Comparison of ENCODE assay signal across 12 mouse cellular contexts in the genomic region with DNA sequence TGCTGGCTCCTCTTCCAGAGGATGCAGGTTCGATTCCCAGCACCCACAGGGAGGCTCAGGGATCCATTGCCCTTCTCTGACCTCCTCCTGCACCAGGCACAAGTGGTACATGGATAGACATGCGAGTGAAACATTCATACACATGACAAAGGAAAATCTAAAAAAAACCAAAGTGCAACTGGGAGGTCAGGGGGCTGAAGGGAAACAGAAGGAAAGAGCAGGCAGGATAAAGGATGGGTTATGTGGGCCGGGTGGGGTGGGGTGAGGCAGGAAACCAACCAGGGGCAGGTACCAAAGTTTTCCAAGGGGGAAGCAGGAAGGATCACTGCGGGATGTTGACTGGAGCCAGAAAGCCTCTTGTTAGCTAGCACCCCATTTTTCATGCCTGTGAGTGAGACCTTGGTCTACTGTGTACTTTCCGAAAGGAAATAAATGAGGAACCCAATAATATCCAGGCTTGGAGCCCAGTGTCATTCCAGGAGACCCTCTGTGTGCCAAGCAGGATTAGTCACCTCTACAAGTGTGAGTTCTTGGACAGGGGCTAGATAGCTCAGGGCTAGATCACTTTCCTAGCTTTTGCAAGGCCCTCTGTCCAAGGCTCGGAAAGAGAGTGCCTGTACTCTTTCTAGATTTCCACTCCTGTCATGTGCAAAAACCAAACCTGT. TPM values are rescaled to one million over a fixed set of nuclear protein-coding genes. Genes with fewer than 3 reads are reported as not detected.
DNase-seq lines count a peak whose midpoint lies in the region; ATAC-seq and TF ChIP-seq lines count a peak whose summit lies in the region.
"Had no signal": no experiment of that assay in that cellular context is flagged by ENCODE, and none has a peak within 500 bp of the region (broad histone marks: within the 10 kb centered on the region; RNA-seq: fewer than 3 reads in every experiment).

No protein-coding gene starts in this region.

- ATAC-seq in intestine, embryonic 14.5 days (replicated peaks; ENCODE audit: low FRiP score, low TSS enrichment, low read depth): no peak
- ATAC-seq in intestine, postnatal 0 days: no peak
- no peak for ATAC-seq in intestine, embryonic 16.5 days
- ATAC-seq in midbrain, embryonic 15.5 days (replicated peaks): no peak
- ATAC-seq in megakaryocyte-erythroid progenitor cell, adult 5-6 weeks (replicated peaks; ENCODE audit: low FRiP score, low TSS enrichment, poor library complexity, severe bottlenecking): no peak

- TF ChIP-seq CTCF in intestine, postnatal 0 days (IDR thresholded peaks at IDR 0.05; ENCODE audit: low read depth): no peak

- no peaks in the 10 kb centered on the region for H3K27me3 ChIP-seq in intestine, embryonic 14.5 days (replicated peaks; ENCODE audit: control insufficient read depth, insufficient read depth, low read length)
- no peaks in the 10 kb centered on the region for H3K27me3 ChIP-seq in intestine, postnatal 0 days (replicated peaks; ENCODE audit: control insufficient read depth, insufficient read depth, low read length)
- H3K27me3 ChIP-seq in intestine, embryonic 16.5 days (replicated peaks; ENCODE audit: control insufficient read depth, insufficient read depth, low read length): no peaks in the 10 kb centered on the region
- H3K27me3 ChIP-seq in midbrain, embryonic 15.5 days (replicated peaks): no peaks in the 10 kb centered on the region
- H3K27me3 ChIP-seq: embryonic facial prominence, embryonic 15.5 days had no signal

- H3K9ac ChIP-seq in intestine, embryonic 14.5 days (ENCODE audit: low read length): no peak overlapping the region
- no peak overlapping the region for H3K9ac ChIP-seq in intestine, postnatal 0 days (ENCODE audit: low read depth, low read length)
- no peak overlapping the region for H3K9ac ChIP-seq in intestine, embryonic 16.5 days (ENCODE audit: low read depth, low read length)
- no peak overlapping the region for H3K9ac ChIP-seq in midbrain, embryonic 15.5 days
- H3K9ac ChIP-seq: embryonic facial prominence, embryonic 15.5 days had no signal

- peaks cover 21% of the 10 kb centered on the region for H3K4me1 ChIP-seq in intestine, embryonic 14.5 days (replicated peaks; ENCODE audit: control insufficient read depth, insufficient read depth, low read length)
- H3K4me1 ChIP-seq in intestine, postnatal 0 days (replicated peaks; ENCODE audit: control insufficient read depth, insufficient read depth, low read length): no peaks in the 10 kb centered on the region
- H3K4me1 ChIP-seq in intestine, embryonic 16.5 days (ENCODE audit: control insufficient read depth, insufficient read depth, low read length): peaks cover 36% of the 10 kb centered on the region
- 0 out of 2 replicates have a peak, but pooled peaks cover 6% of the 10 kb centered on the region for H3K4me1 ChIP-seq in midbrain, embryonic 15.5 days

- intact Hi-C loops in left cerebral cortex, postnatal 36 days (cut with DNase I): no loop called here

- H3K4me3 ChIP-seq in intestine, embryonic 14.5 days (ENCODE audit: low read depth, low read length): no peak overlapping the region
- no peak overlapping the region for H3K4me3 ChIP-seq in intestine, postnatal 0 days (ENCODE audit: low read depth, low read length)
- H3K4me3 ChIP-seq in intestine, embryonic 16.5 days (ENCODE audit: low read length): no peak overlapping the region
- H3K4me3 ChIP-seq in midbrain, embryonic 15.5 days: no peak overlapping the region
- H3K4me3 ChIP-seq: embryonic facial prominence, embryonic 15.5 days had no signal

- WGBS in intestine, embryonic 14.5 days: 38% methylated on average over 6 of the region's 6 CpGs
- 50% methylated on average over 6 of the region's 6 CpGs for WGBS in intestine, postnatal 0 days
- WGBS in intestine, embryonic 16.5 days: 48% methylated on average over 6 of the region's 6 CpGs
- 55% methylated on average over 6 of the region's 6 CpGs for WGBS in midbrain, embryonic 15.5 days

- no peak for DNase-seq in intestine, embryonic 14.5 days (ENCODE audit: low spot score)
- peak; percentile 27 for DNase-seq in fibroblast of lung, adult 2 months (ENCODE audit: low read depth)
- no peak for DNase-seq in left cerebral cortex, postnatal 36 days (ENCODE audit: low spot score in 2 of 2)
- DNase-seq in ovary, postnatal 14 days (ENCODE audit: low spot score): no peak

- no peaks in the 10 kb centered on the region for H3K36me3 ChIP-seq in intestine, embryonic 14.5 days (ENCODE audit: control insufficient read depth, insufficient read depth, low read length)
- H3K36me3 ChIP-seq in intestine, postnatal 0 days (ENCODE audit: control insufficient read depth, insufficient read depth): no peaks in the 10 kb centered on the region
- no peaks in the 10 kb centered on the region for H3K36me3 ChIP-seq in intestine, embryonic 16.5 days (ENCODE audit: control insufficient read depth, insufficient read depth, low read length)
- H3K36me3 ChIP-seq in midbrain, embryonic 15.5 days (replicated peaks): no peaks in the 10 kb centered on the region
- H3K36me3 ChIP-seq: embryonic facial prominence, embryonic 15.5 days; G1E had no signal

- no peaks in the 10 kb centered on the region for H3K9me3 ChIP-seq in intestine, embryonic 14.5 days (ENCODE audit: control insufficient read depth, low read length)
- H3K9me3 ChIP-seq in intestine, postnatal 0 days (ENCODE audit: control insufficient read depth): no peaks in the 10 kb centered on the region
- no peaks in the 10 kb centered on the region for H3K9me3 ChIP-seq in intestine, embryonic 16.5 days (ENCODE audit: control insufficient read depth, low read length)
- H3K9me3 ChIP-seq in midbrain, embryonic 15.5 days: no peaks in the 10 kb centered on the region
- H3K9me3 ChIP-seq: embryonic facial prominence, embryonic 15.5 days; G1E had no signal

- peak overlapping the region; percentile 59 for H3K27ac ChIP-seq in intestine, embryonic 14.5 days (ENCODE audit: low read depth)
- H3K27ac ChIP-seq in intestine, postnatal 0 days (ENCODE audit: low read depth, low read length): no peak overlapping the region; the same call in 1 of the 2 replicates
- peak overlapping the region; percentile 52 for H3K27ac ChIP-seq in intestine, embryonic 16.5 days (ENCODE audit: low read length)
- H3K27ac ChIP-seq in midbrain, embryonic 15.5 days: 0 out of 2 replicates have a peak overlapping the region, but pooled peaks have one; percentile 53
- H3K27ac ChIP-seq: embryonic facial prominence, embryonic 15.5 days had no signal

- no peak overlapping the region for H3K4me2 ChIP-seq in intestine, embryonic 14.5 days (ENCODE audit: low read length)
- H3K4me2 ChIP-seq in intestine, postnatal 0 days (replicated peaks; ENCODE audit: low read depth): no peak overlapping the region
- H3K4me2 ChIP-seq in intestine, embryonic 16.5 days (ENCODE audit: low read depth, low read length): no peak overlapping the region
- H3K4me2 ChIP-seq in midbrain, embryonic 15.5 days: no peak overlapping the region

RNA-seq across cellular contexts. Expression of a gene that starts 11.0 kb away (rescaled TPM):
- polyA plus RNA-seq in intestine, embryonic 14.5 days (2014; fragmentation: Nextera tagmentation; extraction: Ambion mirVana): 3.6 and 5.0 TPM in 2 replicates
- 11.0 and 11.1 TPM in 2 replicates for polyA plus RNA-seq in intestine, postnatal 0 days (2015; fragmentation: Nextera tagmentation; extraction: Ambion mirVana)
- polyA plus RNA-seq in intestine, embryonic 16.5 days (2015; fragmentation: Nextera tagmentation; extraction: Ambion mirVana): 12.7 and 13.0 TPM in 2 replicates
- not detected in 2 replicates for polyA plus RNA-seq in midbrain, embryonic 15.5 days (2015; fragmentation: Nextera tagmentation; extraction: Ambion mirVana)
- total RNA-seq in left cerebral cortex, postnatal 36 days (2021): not detected
- not detected in 2 replicates for total RNA-seq in megakaryocyte-erythroid progenitor cell, adult 5-6 weeks (2014; fragmentation: Nextera tagmentation)
- not detected in 2 replicates for total RNA-seq in megakaryocyte-erythroid progenitor cell, adult 5-6 weeks (2017)
- total RNA-seq: layer of hippocampus, postnatal 14 days had no signal
- polyA plus RNA-seq: G1E; neural tube, embryonic 14.5 days had no signal

RNA-seq across cellular contexts. Expression of a gene that starts 36.5 kb away (rescaled TPM):
- polyA plus RNA-seq in intestine, embryonic 14.5 days (2014; fragmentation: Nextera tagmentation; extraction: Ambion mirVana): 195 and 196 TPM in 2 replicates
- polyA plus RNA-seq in intestine, postnatal 0 days (2015; fragmentation: Nextera tagmentation; extraction: Ambion mirVana): 127 and 128 TPM in 2 replicates
- 139 and 151 TPM in 2 replicates for polyA plus RNA-seq in intestine, embryonic 16.5 days (2015; fragmentation: Nextera tagmentation; extraction: Ambion mirVana)
- polyA plus RNA-seq in midbrain, embryonic 15.5 days (2015; fragmentation: Nextera tagmentation; extraction: Ambion mirVana): 172 and 177 TPM in 2 replicates
- total RNA-seq in left cerebral cortex, postnatal 36 days (2021): 10 to 100 TPM; 50.3 to 62.8 TPM
- total RNA-seq in megakaryocyte-erythroid progenitor cell, adult 5-6 weeks (2014; fragmentation: Nextera tagmentation): 167 and 177 TPM in 2 replicates
- 127 and 209 TPM in 2 replicates for total RNA-seq in megakaryocyte-erythroid progenitor cell, adult 5-6 weeks (2017)

RNA-seq across cellular contexts. Expression of a gene that starts 59.6 kb away (rescaled TPM):
- 83.7 and 93.5 TPM in 2 replicates for polyA plus RNA-seq in intestine, embryonic 14.5 days (2014; fragmentation: Nextera tagmentation; extraction: Ambion mirVana)
- 38.0 and 38.7 TPM in 2 replicates for polyA plus RNA-seq in intestine, postnatal 0 days (2015; fragmentation: Nextera tagmentation; extraction: Ambion mirVana)
- polyA plus RNA-seq in intestine, embryonic 16.5 days (2015; fragmentation: Nextera tagmentation; extraction: Ambion mirVana): 54.9 and 60.0 TPM in 2 replicates
- 73.8 and 78.7 TPM in 2 replicates for polyA plus RNA-seq in midbrain, embryonic 15.5 days (2015; fragmentation: Nextera tagmentation; extraction: Ambion mirVana)
- total RNA-seq in left cerebral cortex, postnatal 36 days (2021): 10 to 100 TPM; 38.1 to 49.2 TPM
- 50.1 and 67.6 TPM in 2 replicates for total RNA-seq in megakaryocyte-erythroid progenitor cell, adult 5-6 weeks (2014; fragmentation: Nextera tagmentation)
- total RNA-seq in megakaryocyte-erythroid progenitor cell, adult 5-6 weeks (2017): 125 and 126 TPM in 2 replicates
